ENCODE assay signal across 8 mouse cellular contexts in genomic region chr6:108668321-108668786, GRCm38 (mm10). TPM values are rescaled to one million over a fixed set of nuclear protein-coding genes. Genes with fewer than 3 reads are reported as not detected.
A peak's percentile ranks its signal among the peaks of the same experiment; 100 is the strongest.
DNase-seq lines count a peak whose midpoint lies in the region; ATAC-seq and TF ChIP-seq lines count a peak whose summit lies in the region.

No protein-coding gene starts in this region.

- peak; percentile 21 for DNase-seq in T-cell, adult 2 months (ENCODE audit: low spot score)
- DNase-seq in gastrocnemius, adult 2 months: peak; percentile 97
- peak; percentile 72 for DNase-seq in hindbrain, embryonic 14.5 days (ENCODE audit: low spot score)
- peak; percentile 83 for DNase-seq in layer of hippocampus, postnatal 14 days (ENCODE audit: low spot score in 2 of 2)
- peak; percentile 27 for DNase-seq in thymus, postnatal 0 days (ENCODE audit: low spot score)

- intact Hi-C loops in gastrocnemius, adult 2 months (cut with DNase I): no loop called here

- no peaks in the 10 kb centered on the region for H3K36me3 ChIP-seq in hindbrain, embryonic 14.5 days (replicated peaks; ENCODE audit: control insufficient read depth, insufficient read depth)
- peaks cover 16% of the 10 kb centered on the region; the same call in 1 of the 2 replicates for H3K36me3 ChIP-seq in lung, embryonic 15.5 days

- under 1% methylated on average over 30 of the region's 30 CpGs for WGBS in hindbrain, embryonic 14.5 days
- 1% methylated on average over 30 of the region's 30 CpGs for WGBS in lung, embryonic 15.5 days

- peak overlapping the region; percentile 100 for H3K27ac ChIP-seq in gastrocnemius, adult 2 months
- H3K27ac ChIP-seq in hindbrain, embryonic 14.5 days: peak overlapping the region; percentile 3; the same call in 1 of the 2 replicates
- peak overlapping the region; percentile 89 for H3K27ac ChIP-seq in lung, embryonic 15.5 days

- TF ChIP-seq CTCF in gastrocnemius, adult 2 months (IDR thresholded peaks at IDR 0.05): no peak

- peaks cover 9% of the 10 kb centered on the region for H3K27me3 ChIP-seq in hindbrain, embryonic 14.5 days (ENCODE audit: control insufficient read depth, insufficient read depth, low read length)
- no peaks in the 10 kb centered on the region for H3K27me3 ChIP-seq in lung, embryonic 15.5 days

- H3K9me3 ChIP-seq in hindbrain, embryonic 14.5 days (ENCODE audit: control insufficient read depth, low read length): no peaks in the 10 kb centered on the region
- no peaks in the 10 kb centered on the region for H3K9me3 ChIP-seq in lung, embryonic 15.5 days

- H3K4me1 ChIP-seq in hindbrain, embryonic 14.5 days (replicated peaks; ENCODE audit: control insufficient read depth, insufficient read depth, low read length): peaks cover 9% of the 10 kb centered on the region; the same call in 1 of the 2 replicates
- peaks cover 21% of the 10 kb centered on the region for H3K4me1 ChIP-seq in lung, embryonic 15.5 days

- peak; percentile 80 for ATAC-seq in common myeloid progenitor, adult 5-6 weeks (replicated peaks; ENCODE audit: low read depth, poor library complexity, severe bottlenecking)
- peak; percentile 85 for ATAC-seq in hindbrain, embryonic 14.5 days (ENCODE audit: low FRiP score)
- ATAC-seq in lung, embryonic 15.5 days (ENCODE audit: borderline replicate concordance, extremely low read depth, low FRiP score, low TSS enrichment): peak; percentile 92
- ATAC-seq in neutrophil, adult 5-6 weeks (ENCODE audit: extremely low read depth, insufficient number of reproducible peaks, low FRiP score, poor library complexity, severe bottlenecking): 0 out of 2 replicates have a peak, but pooled peaks have one; percentile 18

- H3K9ac ChIP-seq in hindbrain, embryonic 14.5 days: peak overlapping the region; percentile 64
- peak overlapping the region; percentile 38 for H3K9ac ChIP-seq in lung, embryonic 15.5 days

- peak overlapping the region; percentile 61 for H3K4me2 ChIP-seq in hindbrain, embryonic 14.5 days (replicated peaks)
- peak overlapping the region; percentile 64 for H3K4me2 ChIP-seq in lung, embryonic 15.5 days

- H3K4me3 ChIP-seq in gastrocnemius, adult 2 months: peak overlapping the region; percentile 88
- peak overlapping the region; percentile 23 for H3K4me3 ChIP-seq in hindbrain, embryonic 14.5 days (replicated peaks; ENCODE audit: low read length)
- peak overlapping the region; percentile 28 for H3K4me3 ChIP-seq in lung, embryonic 15.5 days

RNA-seq across cellular contexts. Expression of gene Bhlhe40, which starts 7.9 kb away (rescaled TPM):
- 4.3 and 4.6 TPM in 2 replicates for total RNA-seq in common myeloid progenitor, adult 5-6 weeks (2017)
- 100 to 1,000 TPM in 1 of 2 experiments, 10 to 100 TPM in 1; 70.0 to 124 TPM for total RNA-seq in gastrocnemius, adult 2 months (2021)
- polyA plus RNA-seq in hindbrain, embryonic 14.5 days (2014; fragmentation: Nextera tagmentation; extraction: Ambion mirVana): 4.8 and 5.8 TPM in 2 replicates
- 10 to 100 TPM; 47.6 to 58.7 TPM for total RNA-seq in layer of hippocampus, postnatal 14 days (2021)
- 13.7 and 15.2 TPM in 2 replicates for polyA plus RNA-seq in lung, embryonic 15.5 days (2015; fragmentation: Nextera tagmentation; extraction: Ambion mirVana)
- total RNA-seq in neutrophil, adult 5-6 weeks (2017): 13.4 and 14.2 TPM in 2 replicates
- 6.6 and 7.0 TPM in 2 replicates for polyA plus RNA-seq in thymus, postnatal 0 days (2015; fragmentation: Nextera tagmentation; extraction: Ambion mirVana)

Comparison
In these comparisons a context has a peak if more than half of its experiments do, and no peak if none do; other contexts are left out.
1. Peak in every context shown above with its lines: DNase-seq, ATAC-seq, H3K4me3 ChIP-seq and H3K27ac ChIP-seq.
2. DNase-seq: peak in every context shown above with its lines; median percentile 97 in gastrocnemius, adult 2 months; 83 in layer of hippocampus, postnatal 14 days; 72 in hindbrain, embryonic 14.5 days; 27 in thymus, postnatal 0 days; 21 in T-cell, adult 2 months.
3. ATAC-seq: peak in every context shown above with its lines; median percentile 92 in lung, embryonic 15.5 days; 85 in hindbrain, embryonic 14.5 days; 80 in common myeloid progenitor, adult 5-6 weeks; 18 in neutrophil, adult 5-6 weeks.
4. H3K27ac ChIP-seq: peak in every context shown above with its lines; median percentile 100 in gastrocnemius, adult 2 months; 89 in lung, embryonic 15.5 days; 3 in hindbrain, embryonic 14.5 days.
5. H3K4me3 ChIP-seq: peak in every context shown above with its lines; median percentile 88 in gastrocnemius, adult 2 months; 28 in lung, embryonic 15.5 days; 23 in hindbrain, embryonic 14.5 days.